Mouse (Mus musculus) activated CD4-positive, CD25-positive, alpha-beta regulatory T cell, adult 4 months (primary cell): ENCODE data around the gene Lrrc32. TPM values are rescaled to one million over a fixed set of nuclear protein-coding genes. Genes with fewer than 3 reads are reported as not detected.

Source experiments
- ATAC-seq: one replicate; pipeline ENCODE4 v1.8.0; 2017
- polyA plus RNA-seq, 2 experiments: library from polyadenylated mRNA; unstranded; fragments of 100-300 nt; shearing (Covaris generic); gene quantifications; one replicate each; pipeline ENCODE4 v1.2.1; 2017

Gene Lrrc32
- polyA plus RNA-seq, 2 experiments from 2014 or later, result 57.2 to 89.2 TPM

- ATAC-seq, result no peak
These were observed 22.2 kb downstream of the Lrrc32 start for GRCm38 (mm10) chr7:98510961-98511958.

GRCm38 (mm10) chr7:98513251-98513650, 24.2 kb downstream of the Lrrc32 start:
- ATAC-seq, result peak; percentile 98

- ATAC-seq, result no peak
These were observed 33.5 kb downstream of the Lrrc32 start for GRCm38 (mm10) chr7:98522576-98522975.

- ATAC-seq, result peak; percentile 29
These were observed 34.2 kb downstream of the Lrrc32 start for GRCm38 (mm10) chr7:98523070-98523812.

GRCm38 (mm10) chr7:98523813-98524361, 34.8 kb downstream of the Lrrc32 start:
- peak; percentile 65 for ATAC-seq

GRCm38 (mm10) chr7:98524401-98524800, 35.3 kb downstream of the Lrrc32 start:
- ATAC-seq, result no peak

- ATAC-seq, result no peak
These were observed 36.0 kb downstream of the Lrrc32 start for GRCm38 (mm10) chr7:98524869-98525699.

- no peak for ATAC-seq
These were observed 38.0 kb downstream of the Lrrc32 start for GRCm38 (mm10) chr7:98527085-98527484.

- no peak for ATAC-seq
These were observed 42.5 kb downstream of the Lrrc32 start for GRCm38 (mm10) chr7:98531612-98532011.

- ATAC-seq, result peak; percentile 21
These were observed 43.9 kb downstream of the Lrrc32 start for GRCm38 (mm10) chr7:98532981-98533380.

GRCm38 (mm10) chr7:98534432-98534855, 45.4 kb downstream of the Lrrc32 start:
- ATAC-seq, result peak; percentile 53

- peak; percentile 37 for ATAC-seq
These were observed 46.1 kb downstream of the Lrrc32 start for GRCm38 (mm10) chr7:98535191-98535590.

GRCm38 (mm10) chr7:98535882-98536281, 46.8 kb downstream of the Lrrc32 start:
- no peak for ATAC-seq

- no peak for ATAC-seq
These were observed 48.3 kb downstream of the Lrrc32 start for GRCm38 (mm10) chr7:98537210-98537966.

- no peak for ATAC-seq
These were observed 49.0 kb downstream of the Lrrc32 start for GRCm38 (mm10) chr7:98537967-98538573.

GRCm38 (mm10) chr7:98540879-98541278, 51.8 kb downstream of the Lrrc32 start:
- ATAC-seq, result no peak

GRCm38 (mm10) chr7:98541564-98541963, 52.5 kb downstream of the Lrrc32 start:
- ATAC-seq, result no peak

GRCm38 (mm10) chr7:98542267-98542666, 53.2 kb downstream of the Lrrc32 start:
- no peak for ATAC-seq

- ATAC-seq, result no peak
These were observed 53.7 kb downstream of the Lrrc32 start for GRCm38 (mm10) chr7:98542731-98543142.

- no peak for ATAC-seq
These were observed 54.8 kb downstream of the Lrrc32 start for GRCm38 (mm10) chr7:98543853-98544370.

- peak; percentile 36 for ATAC-seq
These were observed 55.5 kb downstream of the Lrrc32 start for GRCm38 (mm10) chr7:98544556-98544955.
